Mouse (Mus musculus): ENCODE results near the gene Ppp2r2d. TPM values are rescaled to one million over a fixed set of nuclear protein-coding genes. Genes with fewer than 3 reads are reported as not detected.

Ppp2r2d gene
- polyA plus RNA-seq, 2 experiments = 40.9 to 48.7 TPM

GRCm38 (mm10) chr7:138841436-138842151 lies 4.3 kb upstream of the Ppp2r2d start:
- H3K9me3 ChIP-seq (ENCODE audit: control insufficient read depth, low read length) = no peaks in the 10 kb centered on the region
- H3K4me2 ChIP-seq (replicated peaks; ENCODE audit: low read depth, low read length, severe bottlenecking) = no peak overlapping the region
- WGBS = 67% methylated on average over 3 of the region's 3 CpGs
- DNase-seq (ENCODE audit: low spot score) (no peak), ATAC-seq (ENCODE audit: low FRiP score, low read depth) (no peak)
- H3K4me3 ChIP-seq (replicated peaks; ENCODE audit: low read length) = no peak overlapping the region
- no peak for TF ChIP-seq POLR2A (IDR thresholded peaks at IDR 0.05; ENCODE audit: borderline replicate concordance, extremely low read depth, insufficient read depth, insufficient read length)
- H3K36me3 ChIP-seq (ENCODE audit: control insufficient read depth, insufficient read depth, low read length) = peaks cover under 1% of the 10 kb centered on the region; the same call in 1 of the 2 replicates
- H3K27me3 ChIP-seq (ENCODE audit: control insufficient read depth, insufficient read depth, low read length) = no peaks in the 10 kb centered on the region
- no peak overlapping the region for H3K27ac ChIP-seq (replicated peaks; ENCODE audit: low read depth, low read length)
- H3K9ac ChIP-seq (ENCODE audit: low read depth, low read length, severe bottlenecking) = no peak overlapping the region
- peaks cover 5% of the 10 kb centered on the region for H3K4me1 ChIP-seq (ENCODE audit: control insufficient read depth, insufficient read depth, low read length)

GRCm38 (mm10) chr7:138843421-138843820 lies 2.5 kb upstream of the Ppp2r2d start:
- H3K4me2 ChIP-seq (replicated peaks; ENCODE audit: low read depth, low read length, severe bottlenecking) = no peak overlapping the region
- no peak overlapping the region for H3K4me3 ChIP-seq (replicated peaks; ENCODE audit: low read length)
- peak overlapping the region; percentile 21; the same call in 1 of the 2 replicates for H3K9ac ChIP-seq (ENCODE audit: low read depth, low read length, severe bottlenecking)
- H3K36me3 ChIP-seq (ENCODE audit: control insufficient read depth, insufficient read depth, low read length) = peaks cover 2% of the 10 kb centered on the region; the same call in 1 of the 2 replicates
- TF ChIP-seq POLR2A (IDR thresholded peaks at IDR 0.05; ENCODE audit: borderline replicate concordance, extremely low read depth, insufficient read depth, insufficient read length) = no peak
- ATAC-seq (ENCODE audit: low FRiP score, low read depth) = no peak
- H3K4me1 ChIP-seq (ENCODE audit: control insufficient read depth, insufficient read depth, low read length) = peaks cover 19% of the 10 kb centered on the region
- H3K9me3 ChIP-seq (ENCODE audit: control insufficient read depth, low read length) = no peaks in the 10 kb centered on the region
- WGBS = 91% methylated on average over 4 of the region's 4 CpGs
- no peak for DNase-seq (ENCODE audit: low spot score)
- no peak overlapping the region for H3K27ac ChIP-seq (replicated peaks; ENCODE audit: low read depth, low read length)
- no peaks in the 10 kb centered on the region for H3K27me3 ChIP-seq (ENCODE audit: control insufficient read depth, insufficient read depth, low read length)

GRCm38 (mm10) chr7:138845111-138845510 lies 768 bp upstream of the Ppp2r2d start:
- no peak overlapping the region; the same call in 1 of the 2 replicates for H3K27ac ChIP-seq (replicated peaks; ENCODE audit: low read depth, low read length)
- peak overlapping the region; percentile 91; the same call in 1 of the 2 replicates for H3K9ac ChIP-seq (ENCODE audit: low read depth, low read length, severe bottlenecking)
- peak overlapping the region; percentile 85 for H3K4me2 ChIP-seq (replicated peaks; ENCODE audit: low read depth, low read length, severe bottlenecking)
- ATAC-seq (ENCODE audit: low FRiP score, low read depth) (no peak), DNase-seq (ENCODE audit: low spot score) (no peak)
- no peak for TF ChIP-seq POLR2A (IDR thresholded peaks at IDR 0.05; ENCODE audit: borderline replicate concordance, extremely low read depth, insufficient read depth, insufficient read length)
- no peaks in the 10 kb centered on the region for H3K27me3 ChIP-seq (ENCODE audit: control insufficient read depth, insufficient read depth, low read length)
- WGBS = 23% methylated on average over 8 of the region's 8 CpGs
- no peaks in the 10 kb centered on the region for H3K9me3 ChIP-seq (ENCODE audit: control insufficient read depth, low read length)
- peaks cover 8% of the 10 kb centered on the region; the same call in 1 of the 2 replicates for H3K36me3 ChIP-seq (ENCODE audit: control insufficient read depth, insufficient read depth, low read length)
- peak overlapping the region; percentile 97 for H3K4me3 ChIP-seq (replicated peaks; ENCODE audit: low read length)
- H3K4me1 ChIP-seq (ENCODE audit: control insufficient read depth, insufficient read depth, low read length) = peaks cover 20% of the 10 kb centered on the region

GRCm38 (mm10) chr7:138846502-138846991 lies 668 bp downstream of the Ppp2r2d start:
- no peak for DNase-seq (ENCODE audit: low spot score)
- Histone ChIP-seq H3K27me3 (ENCODE audit: control insufficient read depth, insufficient read depth, low read length) (no peaks in the 10 kb centered on the region), H3K4me2 (replicated peaks; ENCODE audit: low read depth, low read length, severe bottlenecking) (peak overlapping the region; percentile 85)

DNA sequence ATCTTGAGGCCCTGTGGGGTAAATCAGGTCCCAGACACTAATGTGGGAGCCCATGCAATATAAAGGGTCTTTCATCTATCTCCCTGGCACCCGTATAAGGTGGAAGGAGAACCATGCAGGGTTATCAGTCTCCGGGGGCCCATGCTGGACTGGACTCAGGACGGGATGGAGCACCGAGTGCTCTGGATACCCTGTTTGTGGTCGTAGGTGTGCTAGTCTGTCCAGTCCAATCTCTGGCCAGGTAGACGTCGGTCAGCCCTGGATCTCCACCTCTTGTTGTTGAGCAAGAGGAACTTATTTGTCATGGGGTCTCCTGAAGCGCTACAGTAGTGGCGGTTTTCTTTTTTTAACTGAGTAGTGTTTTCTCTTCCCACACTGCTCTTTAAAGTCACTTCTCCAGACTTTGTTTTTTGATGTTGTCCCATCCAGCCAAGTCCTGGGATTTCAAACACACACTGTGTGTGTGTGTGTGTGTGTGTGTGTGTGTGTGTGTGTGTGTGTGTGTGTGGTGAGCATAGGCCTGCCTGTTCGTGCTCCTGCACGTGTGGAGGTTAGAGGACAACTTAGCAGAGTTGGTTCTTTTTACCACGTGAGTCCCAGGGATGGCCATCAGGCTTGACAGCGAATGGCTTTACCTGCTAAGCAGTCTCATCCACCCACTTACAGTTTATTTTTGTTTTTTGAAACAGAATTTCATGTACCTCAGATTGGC lies 1.6 kb downstream of the Ppp2r2d start:
- Histone ChIP-seq H3K27me3 (ENCODE audit: control insufficient read depth, insufficient read depth, low read length) (no peaks in the 10 kb centered on the region), H3K9ac (ENCODE audit: low read depth, low read length, severe bottlenecking) (peak overlapping the region; percentile 91), H3K4me2 (replicated peaks; ENCODE audit: low read depth, low read length, severe bottlenecking) (peak overlapping the region; percentile 85), H3K4me3 (replicated peaks; ENCODE audit: low read length) (peak overlapping the region; percentile 97), H3K27ac (replicated peaks; ENCODE audit: low read depth, low read length) (no peak overlapping the region), H3K4me1 (ENCODE audit: control insufficient read depth, insufficient read depth, low read length) (peaks cover 20% of the 10 kb centered on the region), H3K36me3 (ENCODE audit: control insufficient read depth, insufficient read depth, low read length) (peaks cover 19% of the 10 kb centered on the region), H3K9me3 (ENCODE audit: control insufficient read depth, low read length) (no peaks in the 10 kb centered on the region)
- no peak for TF ChIP-seq POLR2A (IDR thresholded peaks at IDR 0.05; ENCODE audit: borderline replicate concordance, extremely low read depth, insufficient read depth, insufficient read length)
- DNase-seq (ENCODE audit: low spot score) (no peak), ATAC-seq (ENCODE audit: low FRiP score, low read depth) (no peak)
- 46% methylated on average over 13 of the region's 13 CpGs for WGBS

More at GRCm38 (mm10) chr7:138846502-138846991, 668 bp downstream of the Ppp2r2d start:
- Histone ChIP-seq H3K9me3 (ENCODE audit: control insufficient read depth, low read length) (no peaks in the 10 kb centered on the region), H3K4me3 (replicated peaks; ENCODE audit: low read length) (peak overlapping the region; percentile 97), H3K9ac (ENCODE audit: low read depth, low read length, severe bottlenecking) (peak overlapping the region; percentile 91), H3K4me1 (ENCODE audit: control insufficient read depth, insufficient read depth, low read length) (peaks cover 20% of the 10 kb centered on the region), H3K27ac (replicated peaks; ENCODE audit: low read depth, low read length) (peak overlapping the region; percentile 87), H3K36me3 (ENCODE audit: control insufficient read depth, insufficient read depth, low read length) (peaks cover 11% of the 10 kb centered on the region; the same call in 1 of the 2 replicates)
- WGBS = 1% methylated on average over 21 of the region's 61 CpGs
- TF ChIP-seq POLR2A (IDR thresholded peaks at IDR 0.05; ENCODE audit: borderline replicate concordance, extremely low read depth, insufficient read depth, insufficient read length) = no peak
- ATAC-seq (ENCODE audit: low FRiP score, low read depth) = peak; percentile 83

Data from limb, embryonic 14.5 days (tissue).